Mouse (Mus musculus): ENCODE results near the gene Mtcl1. TPM values are rescaled to one million over a fixed set of nuclear protein-coding genes. Genes with fewer than 3 reads are reported as not detected.
A peak's percentile ranks its signal among the peaks of the same experiment; 100 is the strongest.

Gene Mtcl1
- polyA plus RNA-seq (2012; rRNA removed) = 5.8 and 6.2 TPM in 2 replicates

- Histone ChIP-seq H3K27me3 (ENCODE audit: control insufficient read depth, insufficient read depth, low read length) (peaks cover 25% of the 10 kb centered on the region), H3K27ac (ENCODE audit: control insufficient read depth, insufficient read depth, low read length) (no peak within 1 kb of the TSS), H3K36me3 (ENCODE audit: control insufficient read depth, insufficient read depth, low read length) (no peaks in the 10 kb centered on the region), H3K4me3 (ENCODE audit: control insufficient read depth, insufficient read depth, low read length) (peak within 1 kb of the TSS; percentile 38), H3K4me1 (replicated peaks; ENCODE audit: control insufficient read depth, insufficient read depth, low read length) (peaks cover 19% of the 10 kb centered on the region; the same call in 1 of the 2 replicates)
- TF ChIP-seq POLR2A (IDR thresholded peaks at IDR 0.05; ENCODE audit: control insufficient read depth, extremely low read depth, insufficient read depth, low read length, poor library complexity) (no peak), CTCF (IDR thresholded peaks at IDR 0.05; ENCODE audit: borderline replicate concordance, control insufficient read depth, extremely low read depth, insufficient read depth, low read length, poor library complexity) (no peak)
- under 1% methylated on average over 76 of the region's 76 CpGs for WGBS
- peak; percentile 43 for DNase-seq
Observed at GRCm38 (mm10) chr17:66449460-66450341, at the start of gene Mtcl1. Gene Mtcl1, minus strand, starts transcription at chr17:66449750.

GRCm38 (mm10) chr17:66498598-66498997 lies 49.0 kb upstream of the Mtcl1 start:
- peaks cover 50% of the 10 kb centered on the region for H3K36me3 ChIP-seq (ENCODE audit: control insufficient read depth, insufficient read depth, low read length)
- 99% methylated on average over 14 of the region's 14 CpGs for WGBS

GRCm38 (mm10) chr17:66496589-66496988 lies 47.0 kb upstream of the Mtcl1 start:
- WGBS = over 99% methylated on average over 9 of the region's 9 CpGs
- Histone ChIP-seq H3K4me3 (ENCODE audit: control insufficient read depth, insufficient read depth, low read length) (no peak overlapping the region), H3K36me3 (ENCODE audit: control insufficient read depth, insufficient read depth, low read length) (peaks cover 50% of the 10 kb centered on the region), H3K27ac (ENCODE audit: control insufficient read depth, insufficient read depth, low read length) (no peak overlapping the region), H3K27me3 (ENCODE audit: control insufficient read depth, insufficient read depth, low read length) (no peaks in the 10 kb centered on the region), H3K4me1 (replicated peaks; ENCODE audit: control insufficient read depth, insufficient read depth, low read length) (no peaks in the 10 kb centered on the region)
- DNase-seq = no peak
- TF ChIP-seq POLR2A (IDR thresholded peaks at IDR 0.05; ENCODE audit: control insufficient read depth, extremely low read depth, insufficient read depth, low read length, poor library complexity) = no peak
- no peak for TF ChIP-seq CTCF (IDR thresholded peaks at IDR 0.05; ENCODE audit: borderline replicate concordance, control insufficient read depth, extremely low read depth, insufficient read depth, low read length, poor library complexity)

More at GRCm38 (mm10) chr17:66498598-66498997, 49.0 kb upstream of the Mtcl1 start:
- Histone ChIP-seq H3K27me3 (ENCODE audit: control insufficient read depth, insufficient read depth, low read length) (no peaks in the 10 kb centered on the region), H3K4me3 (ENCODE audit: control insufficient read depth, insufficient read depth, low read length) (no peak overlapping the region), H3K27ac (ENCODE audit: control insufficient read depth, insufficient read depth, low read length) (no peak overlapping the region), H3K4me1 (replicated peaks; ENCODE audit: control insufficient read depth, insufficient read depth, low read length) (no peaks in the 10 kb centered on the region)
- DNase-seq = no peak
- TF ChIP-seq POLR2A (IDR thresholded peaks at IDR 0.05; ENCODE audit: control insufficient read depth, extremely low read depth, insufficient read depth, low read length, poor library complexity) (no peak), CTCF (IDR thresholded peaks at IDR 0.05; ENCODE audit: borderline replicate concordance, control insufficient read depth, extremely low read depth, insufficient read depth, low read length, poor library complexity) (no peak)

GRCm38 (mm10) chr17:66490022-66490601 lies 40.6 kb upstream of the Mtcl1 start:
- Histone ChIP-seq H3K36me3 (ENCODE audit: control insufficient read depth, insufficient read depth, low read length) (peaks cover 4% of the 10 kb centered on the region), H3K27ac (ENCODE audit: control insufficient read depth, insufficient read depth, low read length) (no peak overlapping the region), H3K4me3 (ENCODE audit: control insufficient read depth, insufficient read depth, low read length) (no peak overlapping the region), H3K4me1 (replicated peaks; ENCODE audit: control insufficient read depth, insufficient read depth, low read length) (no peaks in the 10 kb centered on the region), H3K27me3 (ENCODE audit: control insufficient read depth, insufficient read depth, low read length) (no peaks in the 10 kb centered on the region)
- TF ChIP-seq POLR2A (IDR thresholded peaks at IDR 0.05; ENCODE audit: control insufficient read depth, extremely low read depth, insufficient read depth, low read length, poor library complexity) = no peak
- no peak for TF ChIP-seq CTCF (IDR thresholded peaks at IDR 0.05; ENCODE audit: borderline replicate concordance, control insufficient read depth, extremely low read depth, insufficient read depth, low read length, poor library complexity)
- DNase-seq = peak; percentile 46
- 46% methylated on average over 10 of the region's 10 CpGs for WGBS

GRCm38 (mm10) chr17:66486576-66486975 lies 37.0 kb upstream of the Mtcl1 start:
- 70% methylated on average over 6 of the region's 6 CpGs for WGBS
- no peaks in the 10 kb centered on the region for H3K36me3 ChIP-seq (ENCODE audit: control insufficient read depth, insufficient read depth, low read length)
- H3K4me3 ChIP-seq (ENCODE audit: control insufficient read depth, insufficient read depth, low read length) = no peak overlapping the region
- no peaks in the 10 kb centered on the region for H3K27me3 ChIP-seq (ENCODE audit: control insufficient read depth, insufficient read depth, low read length)
- H3K4me1 ChIP-seq (replicated peaks; ENCODE audit: control insufficient read depth, insufficient read depth, low read length) = no peaks in the 10 kb centered on the region
- DNase-seq = no peak
- TF ChIP-seq POLR2A (IDR thresholded peaks at IDR 0.05; ENCODE audit: control insufficient read depth, extremely low read depth, insufficient read depth, low read length, poor library complexity) (no peak), CTCF (IDR thresholded peaks at IDR 0.05; ENCODE audit: borderline replicate concordance, control insufficient read depth, extremely low read depth, insufficient read depth, low read length, poor library complexity) (no peak)
- H3K27ac ChIP-seq (ENCODE audit: control insufficient read depth, insufficient read depth, low read length) = no peak overlapping the region

GRCm38 (mm10) chr17:66485742-66486141 lies 36.2 kb upstream of the Mtcl1 start:
- H3K27me3 ChIP-seq (ENCODE audit: control insufficient read depth, insufficient read depth, low read length) = no peaks in the 10 kb centered on the region
- no peaks in the 10 kb centered on the region for H3K36me3 ChIP-seq (ENCODE audit: control insufficient read depth, insufficient read depth, low read length)
- no peaks in the 10 kb centered on the region for H3K4me1 ChIP-seq (replicated peaks; ENCODE audit: control insufficient read depth, insufficient read depth, low read length)
- no peak overlapping the region for H3K4me3 ChIP-seq (ENCODE audit: control insufficient read depth, insufficient read depth, low read length)
- WGBS = 20% methylated on average over 11 of the region's 11 CpGs
- H3K27ac ChIP-seq (ENCODE audit: control insufficient read depth, insufficient read depth, low read length) = no peak overlapping the region
- TF ChIP-seq CTCF (IDR thresholded peaks at IDR 0.05; ENCODE audit: borderline replicate concordance, control insufficient read depth, extremely low read depth, insufficient read depth, low read length, poor library complexity) (peak; percentile 74; the same call in 1 of the 2 replicates), POLR2A (IDR thresholded peaks at IDR 0.05; ENCODE audit: control insufficient read depth, extremely low read depth, insufficient read depth, low read length, poor library complexity) (no peak)
- peak; percentile 73 for DNase-seq
